Mouse (Mus musculus): Measurements from ENCODE around the gene Bclaf3. TPM values are rescaled to one million over a fixed set of nuclear protein-coding genes. Genes with fewer than 3 reads are reported as not detected.

Bclaf3 gene
- total RNA-seq, 2 experiments from 2014 or later: 11.7 to 13.0 TPM

- Histone ChIP-seq H3K27ac (peak overlapping the region; percentile 83), H3K4me3 (peak overlapping the region; percentile 57)
- TF ChIP-seq CTCF (IDR thresholded peaks at IDR 0.05): no peak
- intact Hi-C loops (cut with DNase I): loop anchor here (2.0 to 10.0 kb wide), 6 partner anchors 63 to 489 kb away; no protein-coding TSS in a partner anchor
- DNase-seq (ENCODE audit: extremely low spot score in 1 of 2, low spot score in 2 of 2): peak; percentile 24 to 27
Measured at GRCm38 (mm10) chrX:159627588-159628566, 101.4 kb downstream of the Bclaf3 start.

- no peak for DNase-seq (ENCODE audit: extremely low spot score in 1 of 2, low spot score in 2 of 2)
- peak overlapping the region; percentile 57 for H3K4me3 ChIP-seq
- intact Hi-C loops (cut with DNase I): loop anchor here (5.0 to 10.0 kb wide), 4 partner anchors 64 to 289 kb away; no protein-coding TSS in a partner anchor
- TF ChIP-seq CTCF (IDR thresholded peaks at IDR 0.05): no peak
- H3K27ac ChIP-seq: no peak overlapping the region
Measured at GRCm38 (mm10) chrX:159628629-159629028, 102.1 kb downstream of the Bclaf3 start.

GRCm38 (mm10) chrX:159629203-159629602, 102.7 kb downstream of the Bclaf3 start:
- no peak overlapping the region for H3K27ac ChIP-seq
- peak overlapping the region; percentile 57; the same call in 1 of the 2 replicates for H3K4me3 ChIP-seq
- intact Hi-C loops (cut with DNase I): loop anchor here (5.0 to 10.0 kb wide), 4 partner anchors 64 to 288 kb away; no protein-coding TSS in a partner anchor
- no peak for DNase-seq (ENCODE audit: extremely low spot score in 1 of 2, low spot score in 2 of 2)
- TF ChIP-seq CTCF (IDR thresholded peaks at IDR 0.05): no peak

GRCm38 (mm10) chrX:159638500-159639227, 112.2 kb downstream of the Bclaf3 start:
- no peak overlapping the region for H3K4me3 ChIP-seq
- intact Hi-C loops (cut with DNase I): no loop called here
- no peak for TF ChIP-seq CTCF (IDR thresholded peaks at IDR 0.05)
- H3K27ac ChIP-seq: no peak overlapping the region
- no peak for DNase-seq (ENCODE audit: extremely low spot score in 1 of 2, low spot score in 2 of 2)

- TF ChIP-seq CTCF (IDR thresholded peaks at IDR 0.05): no peak
- no peak for DNase-seq (ENCODE audit: extremely low spot score in 1 of 2, low spot score in 2 of 2)
- intact Hi-C loops (cut with DNase I): no loop called here
- Histone ChIP-seq H3K4me3 (no peak overlapping the region), H3K27ac (no peak overlapping the region)
Measured at GRCm38 (mm10) chrX:159639991-159640390, 113.5 kb downstream of the Bclaf3 start.

Other genes starting within 250 kb of the Bclaf3 start
- gene Eif1ax, start 154.5 kb upstream of the Bclaf3 start, total RNA-seq (2021): 100 to 1,000 TPM; 126 to 127 TPM
- gene Map7d2, start 112.1 kb upstream of the Bclaf3 start, total RNA-seq (2021): 100 to 1,000 TPM in 1 of 2 experiments, 10 to 100 TPM in 1; 96.9 to 127 TPM
- gene Sh3kbp1, start 100.6 kb downstream of the Bclaf3 start, total RNA-seq (2021): 10 to 100 TPM; 57.5 to 61.3 TPM